Comparison of ENCODE assay signal across 8 mouse cellular contexts in genomic region chr5:36988781-36989624, GRCm38 (mm10). TPM values are rescaled to one million over a fixed set of nuclear protein-coding genes. Genes with fewer than 3 reads are reported as not detected.
DNase-seq lines count a peak whose midpoint lies in the region; ATAC-seq and TF ChIP-seq lines count a peak whose summit lies in the region.

TSS of gene Wfs1 (minus strand) at chr5:36989205.

- no peaks in the 10 kb centered on the region for H3K36me3 ChIP-seq in intestine, postnatal 0 days (ENCODE audit: control insufficient read depth, insufficient read depth)
- H3K36me3 ChIP-seq in midbrain, embryonic 10.5 days, result no peaks in the 10 kb centered on the region

- no peaks in the 10 kb centered on the region for H3K27me3 ChIP-seq in intestine, postnatal 0 days (replicated peaks; ENCODE audit: control insufficient read depth, insufficient read depth, low read length)
- H3K27me3 ChIP-seq in midbrain, embryonic 10.5 days (ENCODE audit: low read depth, poor library complexity, severe bottlenecking), result peaks cover 20% of the 10 kb centered on the region

- peak; percentile 95 for ATAC-seq in granulocyte monocyte progenitor cell, adult 5-6 weeks (replicated peaks; ENCODE audit: poor library complexity, severe bottlenecking)
- peak; percentile 98 for ATAC-seq in intestine, postnatal 0 days

- peak; percentile 98 for DNase-seq in adrenal gland, postnatal 10 days
- peak; percentile 93 for DNase-seq in embryo, embryonic 9.5 days (ENCODE audit: extremely low spot score)
- peak; percentile 93 to 94 for DNase-seq in left cerebral cortex, postnatal 36 days (ENCODE audit: low spot score in 2 of 2)
- peak; percentile 98 for DNase-seq in midbrain, embryonic 10.5 days (ENCODE audit: low spot score)
- DNase-seq in right cerebral cortex, postnatal 36 days (ENCODE audit: low spot score in 2 of 2), result peak; percentile 95 to 97
- DNase-seq in urinary bladder, postnatal 4 days (ENCODE audit: low spot score in 2 of 2), result peak; percentile 94 to 96

- intact Hi-C loops in left cerebral cortex, postnatal 36 days (cut with DNase I), result no loop called here

- H3K9me3 ChIP-seq in intestine, postnatal 0 days (ENCODE audit: control insufficient read depth), result no peaks in the 10 kb centered on the region
- H3K9me3 ChIP-seq in midbrain, embryonic 10.5 days (replicated peaks), result no peaks in the 10 kb centered on the region

- WGBS in intestine, postnatal 0 days, result 2% methylated on average over 60 of the region's 60 CpGs
- WGBS in midbrain, embryonic 10.5 days, result 1% methylated on average over 60 of the region's 60 CpGs

- peak within 1 kb of the TSS; percentile 96 for H3K4me2 ChIP-seq in intestine, postnatal 0 days (replicated peaks; ENCODE audit: low read depth)

- H3K4me1 ChIP-seq in intestine, postnatal 0 days (replicated peaks; ENCODE audit: control insufficient read depth, insufficient read depth, low read length), result 0 out of 2 replicates have a peak, but pooled peaks cover 4% of the 10 kb centered on the region
- peaks cover 28% of the 10 kb centered on the region for H3K4me1 ChIP-seq in midbrain, embryonic 10.5 days

- peak within 1 kb of the TSS; percentile 87 for H3K27ac ChIP-seq in intestine, postnatal 0 days (ENCODE audit: low read depth, low read length)
- H3K27ac ChIP-seq in midbrain, embryonic 10.5 days (replicated peaks), result peak within 1 kb of the TSS; percentile 80

- TF ChIP-seq CTCF in intestine, postnatal 0 days (IDR thresholded peaks at IDR 0.05; ENCODE audit: low read depth), result peak; percentile 58

- peak within 1 kb of the TSS; percentile 76 for H3K9ac ChIP-seq in intestine, postnatal 0 days (ENCODE audit: low read depth, low read length)

- peak within 1 kb of the TSS; percentile 79 for H3K4me3 ChIP-seq in intestine, postnatal 0 days (ENCODE audit: low read depth, low read length)
- H3K4me3 ChIP-seq in midbrain, embryonic 10.5 days, result peak within 1 kb of the TSS; percentile 87

RNA-seq across cellular contexts. Expression of gene Wfs1, which starts in this region (rescaled TPM):
- total RNA-seq in adrenal gland, postnatal 10 days (2021), result 10 to 100 TPM; 19.0 to 19.6 TPM
- total RNA-seq in granulocyte monocyte progenitor cell, adult 5-6 weeks (2014; fragmentation: Nextera tagmentation), result 6.1 and 6.6 TPM in 2 replicates
- total RNA-seq in granulocyte monocyte progenitor cell, adult 5-6 weeks (2017), result 2.7 and 4.6 TPM in 2 replicates
- polyA plus RNA-seq in intestine, postnatal 0 days (2015; fragmentation: Nextera tagmentation; extraction: Ambion mirVana), result 12.8 and 15.6 TPM in 2 replicates
- 100 to 1,000 TPM; 123 to 148 TPM for total RNA-seq in left cerebral cortex, postnatal 36 days (2021)
- polyA plus RNA-seq in midbrain, embryonic 10.5 days (2016; fragmentation: Nextera tagmentation; extraction: Ambion mirVana), result 8.9 and 9.9 TPM in 2 replicates

Comparison
In these comparisons a context has a peak if more than half of its experiments do, and no peak if none do; other contexts are left out.
1. Peak in every context shown above with its lines: DNase-seq, ATAC-seq, H3K4me3 ChIP-seq and H3K27ac ChIP-seq.
2. RNA of gene Wfs1 (total RNA-seq): 123 to 148 TPM in left cerebral cortex, postnatal 36 days; 19.0 to 19.6 TPM in adrenal gland, postnatal 10 days and 2.7 to 6.6 TPM in granulocyte monocyte progenitor cell, adult 5-6 weeks; every median in the first group is over 4 times any median in the second.